Mouse (Mus musculus) heart, postnatal 0 days (tissue): Measurements from ENCODE around the gene 4933428G20Rik. TPM values are rescaled to one million over a fixed set of nuclear protein-coding genes. Genes with fewer than 3 reads are reported as not detected.

Experiments used
- ATAC-seq: fragments of 200-750 bp; cut with Nextera tagmentation; 2 replicates; pipeline ENCODE4 v1.8.0; 2017; ENCODE audit warnings: low read depth, moderate number of reproducible peaks, moderate library complexity; ENCODE audit not compliant: insufficient read depth
- DNase-seq: peaks from one replicate; pipeline ENCODE4 v3.0.0-alpha.2; 2016; ENCODE audit warnings: low spot score
- H3K27ac ChIP-seq: fragments of 300-500 bp; sonication (generic); 2 replicates; pipeline ENCODE4 v1.5.1; 2014; ENCODE audit warnings: low read depth, mild to moderate bottlenecking
- H3K27me3 ChIP-seq: fragments of 300-500 bp; sonication (generic); 2 replicates; pipeline ENCODE4 v1.6.1; 2014; ENCODE audit warnings: low read length, mixed read lengths; ENCODE audit not compliant: control insufficient read depth, insufficient read depth
- H3K36me3 ChIP-seq: fragments of 300-500 bp; sonication (generic); replicated peaks from 2 replicates; pipeline ENCODE4 v1.6.1; 2014; ENCODE audit warnings: low read length, mixed read lengths; ENCODE audit not compliant: control insufficient read depth, insufficient read depth
- H3K4me1 ChIP-seq: fragments of 300-500 bp; sonication (generic); 2 replicates; pipeline ENCODE4 v1.6.1; 2014; ENCODE audit warnings: antibody characterized with exemption; ENCODE audit not compliant: control insufficient read depth, insufficient read depth
- H3K4me2 ChIP-seq: fragments of 300-500 bp; sonication (generic); 2 replicates; pipeline ENCODE4 v1.6.1; 2014; ENCODE audit warnings: low read depth, mild to moderate bottlenecking, low read length, moderate library complexity
- H3K4me3 ChIP-seq: fragments of 300-500 bp; sonication (generic); 2 replicates; pipeline ENCODE4 v1.5.1; 2014; ENCODE audit warnings: low read depth, low read length
- H3K9ac ChIP-seq: fragments of 300-500 bp; sonication (generic); replicated peaks from 2 replicates; pipeline ENCODE4 v1.6.1; 2014; ENCODE audit warnings: low read depth, low read length, mixed read lengths
- H3K9me3 ChIP-seq: fragments of 300-500 bp; sonication (generic); replicated peaks from 2 replicates; pipeline ENCODE4 v1.6.1; 2016; ENCODE audit warnings: low read length; ENCODE audit not compliant: control insufficient read depth
- CTCF ChIP-seq: IDR thresholded peaks from 2 replicates; pipeline ENCODE4 v1.5.1; 2016; ENCODE audit warnings: antibody characterized with exemption, control low read depth, low read depth
- EP300 ChIP-seq: IDR thresholded peaks from 2 replicates; pipeline ENCODE4 v1.6.1; 2016; ENCODE audit warnings: antibody characterized with exemption, low read depth
- WGBS: fragments of 180-500 bp; shearing (Covaris S2); extraction: QIAGEN DNeasy Blood & Tissue Kit; methylation state at CpG from one replicate; pipeline ENCODE4 v1.1.7; 2014; 5-methylcytosine and 5-hydroxymethylcytosine counted together
- polyA plus RNA-seq: library from polyadenylated mRNA; unstranded; fragments of >200 nt; fragmentation: Nextera tagmentation; extraction: Ambion mirVana; gene quantifications from 2 replicates; pipeline ENCODE4 v1.2.1, GENCODE M21; 2015
- total RNA-seq: library from RNA; depleted of rRNA; stranded (reverse); fragments of >200 nt; gene quantifications from 2 replicates; pipeline ENCODE4 v1.2.3, GENCODE M21; 2014; ENCODE audit warnings: low replicate concordance

The 4933428G20Rik gene
- total and polyA plus RNA-seq, 2 experiments from 2014 or later = 0.45 TPM; not detected in 1

- Histone ChIP-seq H3K9ac (0 out of 2 replicates have a peak overlapping the region, but pooled peaks have one; percentile 5), H3K4me1 (peaks cover 15% of the 10 kb centered on the region), H3K9me3 (no peaks in the 10 kb centered on the region), H3K27ac (no peak overlapping the region), H3K4me3 (no peak overlapping the region), H3K4me2 (no peak overlapping the region), H3K27me3 (no peaks in the 10 kb centered on the region), H3K36me3 (peaks cover 75% of the 10 kb centered on the region)
- TF ChIP-seq CTCF (no peak), EP300 (no peak)
- DNase-seq = no peak
- WGBS = 89% methylated on average over 15 of the region's 15 CpGs
- no peak for ATAC-seq
These were observed 48.5 kb downstream of the 4933428G20Rik start for GRCm38 (mm10) chr11:97451625-97452024.

GRCm38 (mm10) chr11:97450305-97450922 lies 49.7 kb downstream of the 4933428G20Rik start:
- Histone ChIP-seq H3K4me2 (peak overlapping the region; percentile 52), H3K36me3 (peaks cover 69% of the 10 kb centered on the region), H3K9ac (0 out of 2 replicates have a peak overlapping the region, but pooled peaks have one; percentile 13), H3K9me3 (no peaks in the 10 kb centered on the region), H3K27ac (peak overlapping the region; percentile 80), H3K4me1 (peaks cover 15% of the 10 kb centered on the region), H3K4me3 (peak overlapping the region; percentile 35), H3K27me3 (no peaks in the 10 kb centered on the region)
- DNase-seq (no peak), ATAC-seq (peak; percentile 22; the same call in 1 of the 2 replicates)
- TF ChIP-seq CTCF (no peak), EP300 (no peak)
- 29% methylated on average over 10 of the region's 10 CpGs for WGBS

GRCm38 (mm10) chr11:97449601-97450293 lies 50.4 kb downstream of the 4933428G20Rik start:
- Histone ChIP-seq H3K4me1 (peaks cover 15% of the 10 kb centered on the region), H3K4me2 (peak overlapping the region; percentile 52), H3K27ac (peak overlapping the region; percentile 80), H3K9ac (0 out of 2 replicates have a peak overlapping the region, but pooled peaks have one; percentile 13), H3K27me3 (no peaks in the 10 kb centered on the region), H3K36me3 (peaks cover 69% of the 10 kb centered on the region), H3K4me3 (peak overlapping the region; percentile 35), H3K9me3 (no peaks in the 10 kb centered on the region)
- DNase-seq = peak; percentile 89
- 6% methylated on average over 15 of the region's 15 CpGs for WGBS
- TF ChIP-seq EP300 = 0 out of 2 replicates have a peak, but pooled peaks have one; percentile 23
- no peak for TF ChIP-seq CTCF
- peak; percentile 87 for ATAC-seq

GRCm38 (mm10) chr11:97448611-97449394 lies 51.3 kb downstream of the 4933428G20Rik start:
- WGBS = 78% methylated on average over 11 of the region's 11 CpGs
- no peak overlapping the region for H3K9ac ChIP-seq
- H3K27ac ChIP-seq = peak overlapping the region; percentile 80
- no peaks in the 10 kb centered on the region for H3K9me3 ChIP-seq
- no peak for TF ChIP-seq CTCF
- no peak for TF ChIP-seq EP300
- DNase-seq (no peak), ATAC-seq (no peak)
- H3K4me1 ChIP-seq = peaks cover 15% of the 10 kb centered on the region
- H3K27me3 ChIP-seq = no peaks in the 10 kb centered on the region
- H3K4me3 ChIP-seq = no peak overlapping the region
- H3K36me3 ChIP-seq = peaks cover 69% of the 10 kb centered on the region
- H3K4me2 ChIP-seq = no peak overlapping the region

DNA sequence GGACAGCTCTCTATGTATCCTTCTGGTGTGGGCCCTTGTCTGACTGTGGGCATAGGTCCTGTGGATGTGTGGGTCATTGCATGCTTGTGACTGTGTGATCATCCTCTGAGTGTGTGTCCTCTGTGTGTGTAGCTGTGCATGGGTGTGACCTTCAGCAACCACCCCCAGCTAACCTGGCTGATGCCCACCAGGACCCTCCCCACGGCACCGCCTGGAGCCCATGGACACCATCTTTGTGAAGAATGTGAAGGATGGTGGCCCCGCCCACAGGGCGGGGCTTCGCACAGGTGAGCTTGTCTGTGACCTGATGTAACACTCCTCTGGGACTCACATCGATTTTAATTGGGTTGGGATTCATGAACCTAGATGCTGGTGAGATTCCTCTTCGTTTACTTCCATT lies 52.2 kb downstream of the 4933428G20Rik start:
- Histone ChIP-seq H3K9ac (no peak overlapping the region), H3K36me3 (peaks cover 66% of the 10 kb centered on the region), H3K27ac (no peak overlapping the region), H3K4me1 (peaks cover 20% of the 10 kb centered on the region), H3K27me3 (no peaks in the 10 kb centered on the region), H3K9me3 (no peaks in the 10 kb centered on the region), H3K4me2 (no peak overlapping the region), H3K4me3 (no peak overlapping the region)
- ATAC-seq = no peak
- WGBS = 83% methylated on average over 7 of the region's 7 CpGs
- no peak for DNase-seq
- TF ChIP-seq CTCF (no peak), EP300 (no peak)
